Mouse (Mus musculus) spleen, adult 2 months (tissue): ENCODE measurements around the gene Ube2g2.

Experiments
- CTCF ChIP-seq: fragments of 200-500 bp; IDR thresholded peaks from 2 replicates; pipeline ENCODE4 v1.5.1; 2011; ENCODE audit warnings: mild to moderate bottlenecking, inconsistent platforms; ENCODE audit not compliant: insufficient read depth, insufficient read length, insufficient replicate concordance; ENCODE audit errors: extremely low read depth
- POLR2A ChIP-seq: fragments of 200-500 bp; IDR thresholded peaks from 2 replicates; pipeline ENCODE4 v1.6.1; 2011; ENCODE audit warnings: low read depth, low read length, inconsistent platforms

DNA sequence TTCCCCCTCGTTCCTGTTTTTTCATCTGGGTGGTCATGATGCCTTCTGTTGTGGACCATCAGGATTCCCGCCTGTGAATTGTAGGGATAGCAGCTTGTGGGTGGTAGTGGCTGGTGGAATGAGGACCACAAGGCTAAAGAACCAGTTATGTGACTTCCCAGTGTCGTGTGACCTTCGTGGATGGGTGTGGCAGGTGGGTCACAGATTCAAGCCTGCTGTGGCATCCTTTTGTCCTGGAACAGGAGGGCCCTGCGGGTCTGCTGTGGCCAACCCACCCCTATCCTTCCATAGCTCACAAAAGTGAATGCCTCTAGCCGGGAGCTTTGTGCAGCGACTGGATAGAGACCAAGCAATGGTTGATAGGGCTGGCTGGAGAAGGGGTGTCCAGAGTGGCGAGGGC, 25.8 kb downstream of the Ube2g2 start:
- TF ChIP-seq CTCF: no peak
- TF ChIP-seq POLR2A: no peak
